Mouse (Mus musculus) layer of hippocampus, postnatal 10 days (tissue): Measurements from ENCODE around the gene Zfp597. TPM values are rescaled to one million over a fixed set of nuclear protein-coding genes. Genes with fewer than 3 reads are reported as not detected.

Experiments used
- DNase-seq, 2 experiments: peaks; one replicate each; pipeline ENCODE4 v3.0.0; 2021; ENCODE audit warnings: low spot score in 2 of 2
- long read RNA-seq: library from polyadenylated mRNA; stranded (forward); transcript quantifications from one replicate; pipeline ENCODE4 v2.0.0, GENCODE M21; 2023
- total RNA-seq, 2 experiments: library from RNA; stranded (reverse); gene quantifications; 2 replicates each; pipeline ENCODE4 v1.2.3; 2021

Zfp597 gene
- 10 to 100 TPM; 26.8 to 27.7 TPM for total RNA-seq
- long read RNA-seq, partial matches to known transcripts = 0 of 1 reads
- long read RNA-seq, other reads (novel, unspliced or antisense) = 1 of 1 reads

- peak; percentile 92 to 96 for DNase-seq
These were observed at the start of gene Zfp597, which contains the start of gene Gm20695 for GRCm38 (mm10) chr16:3884201-3885064. TSS of gene Zfp597 (minus strand) at chr16:3884561. TSS of gene Gm20695 (plus strand) at chr16:3884648.

DNA sequence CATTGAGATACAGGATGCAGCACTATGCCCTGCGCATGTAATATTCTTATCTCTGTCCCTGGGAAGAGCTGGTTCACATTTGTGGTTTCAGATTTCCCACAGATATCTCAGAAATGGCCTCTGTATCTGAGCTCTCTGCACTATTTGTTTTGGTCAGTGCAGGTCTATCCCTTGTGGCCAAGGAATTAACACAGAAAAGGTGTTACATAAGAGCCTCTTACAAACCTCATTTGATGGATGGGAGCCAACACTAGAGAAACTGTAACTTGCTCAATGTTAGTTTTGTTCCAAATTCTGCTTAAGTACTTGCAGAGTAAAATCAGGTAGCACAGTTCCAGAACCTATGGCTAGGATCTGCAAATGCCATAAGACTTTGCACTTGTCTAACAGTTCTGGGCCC is 49.7 kb upstream of the Zfp597 start:
- no peak for DNase-seq

- no peak for DNase-seq
These were observed 49.2 kb upstream of the Zfp597 start for GRCm38 (mm10) chr16:3933536-3933935.

- DNase-seq = no peak
These were observed 44.8 kb upstream of the Zfp597 start for GRCm38 (mm10) chr16:3929151-3929550.

GRCm38 (mm10) chr16:3928582-3928981 is 44.2 kb upstream of the Zfp597 start:
- DNase-seq = no peak

DNA sequence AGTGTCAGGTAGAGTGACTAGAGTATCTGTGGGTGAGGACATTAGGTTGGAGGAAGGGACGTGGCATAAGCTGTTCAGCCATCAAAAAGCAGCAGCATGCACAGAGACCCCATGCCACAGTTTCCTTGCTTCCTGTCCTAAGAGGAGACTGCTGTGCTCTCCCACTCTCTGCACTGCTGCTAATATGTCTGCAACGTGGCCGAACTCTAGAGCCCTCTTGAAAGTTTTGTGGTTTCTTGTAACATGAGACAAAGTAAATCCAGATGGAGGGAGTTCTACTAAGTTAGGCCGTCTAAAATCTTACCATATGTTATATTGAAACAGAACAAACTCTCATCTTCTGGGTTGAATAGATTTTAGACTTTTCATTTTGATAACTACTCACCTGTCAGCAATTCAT is 39.6 kb upstream of the Zfp597 start:
- DNase-seq = no peak

- DNase-seq = no peak
These were observed 39.2 kb upstream of the Zfp597 start for GRCm38 (mm10) chr16:3923515-3923914.

DNA sequence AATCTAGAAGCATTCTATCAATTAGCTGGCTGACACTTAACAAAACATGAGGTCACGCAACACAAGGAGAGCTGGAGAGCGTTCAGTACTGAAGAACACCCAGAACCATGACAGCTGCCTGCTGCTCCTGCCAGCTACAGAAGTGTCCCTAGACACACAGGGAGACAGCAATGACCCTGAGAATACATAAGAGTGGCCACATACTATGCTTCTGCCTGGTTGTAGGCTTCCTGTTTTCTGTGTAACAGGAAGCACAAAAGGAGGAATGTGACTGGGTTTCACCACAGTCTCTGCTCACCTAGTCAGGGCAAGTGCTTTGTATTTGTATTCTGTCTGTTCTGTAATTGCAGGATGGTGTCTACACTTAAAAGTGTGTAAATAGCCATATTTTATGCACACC is 36.4 kb upstream of the Zfp597 start:
- DNase-seq = no peak

GRCm38 (mm10) chr16:3909118-3909517 is 24.8 kb upstream of the Zfp597 start:
- no peak for DNase-seq

- peak; percentile 94 for DNase-seq
These were observed 24.3 kb upstream of the Zfp597 start, which contains the start of the genes 1700037C18Rik and Cluap1 for GRCm38 (mm10) chr16:3908537-3909111. TSS of gene 1700037C18Rik (minus strand) at chr16:3908689. TSS of gene Cluap1 (plus strand) at chr16:3908801.

GRCm38 (mm10) chr16:3907471-3907870 is 23.1 kb upstream of the Zfp597 start:
- no peak for DNase-seq

- no peak for DNase-seq
These were observed 12.2 kb upstream of the Zfp597 start for GRCm38 (mm10) chr16:3896553-3896952.

DNA sequence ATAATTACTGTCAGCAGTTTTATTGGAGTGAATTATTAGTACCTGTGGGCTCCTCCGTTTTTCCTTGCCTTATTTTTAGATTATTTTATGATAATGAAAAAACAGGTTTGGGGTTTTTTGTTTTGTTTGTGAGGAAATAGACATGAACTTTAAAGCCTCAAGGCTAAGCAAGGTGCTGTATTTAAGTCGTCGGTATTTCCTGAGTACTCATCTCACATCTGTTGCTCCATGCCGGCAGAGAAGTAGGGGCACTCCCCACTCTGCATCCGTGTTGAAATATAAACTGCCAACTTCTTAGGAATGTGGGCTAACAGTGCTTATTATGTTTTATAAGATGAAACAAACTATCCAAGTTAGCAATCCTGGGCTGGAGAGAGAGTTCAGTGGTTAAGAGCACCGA is 11.7 kb upstream of the Zfp597 start:
- DNase-seq = no peak

DNA sequence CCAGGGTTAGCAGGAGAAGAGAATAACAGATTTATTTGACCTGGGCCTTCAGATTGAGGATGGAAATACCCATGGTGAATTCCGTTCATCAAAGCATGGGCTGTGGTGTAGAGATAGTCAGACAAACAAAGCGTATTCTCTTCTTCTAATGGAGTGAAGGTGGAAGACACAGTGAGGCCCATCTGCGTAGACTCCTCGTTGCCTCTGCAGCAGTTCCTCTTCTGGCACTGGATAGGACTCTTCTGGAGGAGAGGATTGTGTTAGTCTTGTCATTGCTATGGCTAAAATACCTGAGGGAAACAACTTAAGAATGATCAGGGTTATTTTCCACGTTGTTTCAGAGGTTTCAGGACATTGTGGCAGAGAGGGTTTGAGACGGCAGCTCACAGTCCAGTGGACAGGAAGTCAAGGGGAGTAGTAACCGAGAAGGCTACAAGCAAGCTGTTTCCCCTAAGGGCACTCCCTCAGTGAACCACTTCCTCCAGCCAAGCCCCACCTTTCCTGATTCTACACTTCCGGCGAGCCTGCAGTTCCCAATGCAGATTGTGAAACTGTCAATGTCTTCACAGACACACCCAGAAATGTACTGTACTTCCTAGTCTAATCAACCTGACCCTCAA is 10.9 kb upstream of the Zfp597 start:
- DNase-seq = no peak

DNA sequence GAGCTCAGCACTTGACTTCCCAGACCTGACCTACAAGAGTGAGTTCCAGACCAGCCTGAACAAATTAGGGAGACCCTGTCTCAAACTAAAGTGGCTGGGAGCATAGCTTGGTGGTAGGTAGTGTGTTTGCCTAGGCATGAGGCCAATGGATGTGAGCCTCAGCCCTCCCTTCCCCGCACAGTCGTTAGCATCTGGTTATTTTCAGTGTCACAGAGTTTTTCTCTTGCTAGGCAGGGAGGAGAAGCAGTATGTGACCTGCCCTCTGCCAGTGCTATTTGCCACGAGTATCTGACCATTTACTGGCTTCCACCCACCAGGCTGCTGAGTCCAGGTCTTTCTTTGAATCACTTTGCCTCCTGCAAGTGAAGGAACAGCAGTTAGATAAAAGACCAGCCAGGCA is 9.4 kb upstream of the Zfp597 start:
- no peak for DNase-seq

- no peak for DNase-seq
These were observed 7.4 kb upstream of the Zfp597 start for GRCm38 (mm10) chr16:3891621-3892295.

- peak in 1 of 2 experiments; percentile 33 for DNase-seq
These were observed 807 bp upstream of the Zfp597 start for GRCm38 (mm10) chr16:3885065-3885670.

GRCm38 (mm10) chr16:3876346-3876745 is 8.0 kb downstream of the Zfp597 start:
- DNase-seq = no peak

DNA sequence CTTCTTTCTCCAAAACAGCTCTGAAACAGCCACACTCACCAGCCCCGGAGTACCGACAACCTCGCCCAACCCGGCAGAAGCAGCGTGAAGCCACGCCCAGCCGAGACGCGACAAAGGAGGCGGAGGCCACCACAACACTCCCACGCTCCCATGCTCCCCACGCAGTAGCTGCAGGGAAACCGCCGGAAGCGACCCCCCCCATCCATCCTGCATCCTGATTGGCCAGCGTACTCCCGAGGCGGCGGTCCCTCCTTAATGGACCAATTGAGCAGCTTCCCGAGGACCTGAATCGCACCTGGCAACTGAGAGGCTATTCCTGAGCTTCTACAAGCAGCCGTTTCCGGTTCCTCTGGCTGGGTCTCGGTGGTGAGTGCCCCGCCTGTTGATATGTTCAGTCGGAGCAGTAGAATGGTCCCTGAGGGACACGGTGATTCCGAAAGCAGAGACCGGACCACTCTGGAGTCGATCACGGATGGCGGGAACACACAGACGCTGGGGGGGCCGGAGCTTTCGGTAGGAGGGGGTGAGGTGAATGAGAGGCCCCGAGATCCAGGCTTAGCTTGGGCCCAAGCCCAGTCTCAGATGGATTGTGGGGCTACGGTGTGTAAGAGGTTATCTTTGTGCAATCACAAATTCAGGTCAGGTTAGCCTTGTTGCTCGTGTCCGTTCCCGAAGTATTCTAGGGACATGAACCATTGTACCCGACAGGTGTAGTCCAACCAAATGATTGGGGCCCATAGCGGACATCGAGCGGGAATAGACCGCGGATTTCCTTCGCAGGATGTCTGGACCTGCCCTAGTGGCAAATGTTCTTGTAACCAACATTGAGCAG is 11.9 kb downstream of the Zfp597 start, which contains the start of gene Naa60:
Naa60 (plus strand) TSS at position 160 of the 832 bp plus-strand sequence.
- DNase-seq = peak; percentile 83 to 87

GRCm38 (mm10) chr16:3871815-3872214 is 12.5 kb downstream of the Zfp597 start:
- DNase-seq = no peak
